Mouse (Mus musculus) lung, embryonic 15.5 days (tissue): Measurements from ENCODE around the gene Ovgp1. TPM values are rescaled to one million over a fixed set of nuclear protein-coding genes. Genes with fewer than 3 reads are reported as not detected.
"Not testable (repeated sequence)": the region's sequence is repeated elsewhere in the genome, so short reads cannot be mapped to it uniquely, and the experiment has no call there.

Source experiments
- ATAC-seq: fragments of 200-750 bp; cut with Nextera tagmentation; 2 replicates; pipeline ENCODE4 v1.8.0; 2017; ENCODE audit warnings: moderate number of reproducible peaks, borderline replicate concordance; ENCODE audit not compliant: low FRiP score, low TSS enrichment; ENCODE audit errors: extremely low read depth
- H3K27ac ChIP-seq: fragments of 300-500 bp; sonication (generic); 2 replicates; pipeline ENCODE4 v1.5.1; 2015; ENCODE audit warnings: moderate library complexity, mild to moderate bottlenecking, inconsistent platforms
- H3K27me3 ChIP-seq: fragments of 300-500 bp; sonication (generic); 2 replicates; pipeline ENCODE4 v1.6.1; 2015; ENCODE audit warnings: inconsistent platforms
- H3K36me3 ChIP-seq: fragments of 300-500 bp; sonication (generic); 2 replicates; pipeline ENCODE4 v1.6.1; 2015; ENCODE audit warnings: inconsistent platforms
- H3K4me1 ChIP-seq: fragments of 300-500 bp; sonication (generic); 2 replicates; pipeline ENCODE4 v1.6.1; 2015; ENCODE audit warnings: inconsistent platforms
- H3K4me2 ChIP-seq: fragments of 300-500 bp; sonication (generic); 2 replicates; pipeline ENCODE4 v1.6.1; 2015; ENCODE audit warnings: inconsistent platforms, mild to moderate bottlenecking, moderate library complexity
- H3K4me3 ChIP-seq: fragments of 300-500 bp; sonication (generic); 2 replicates; pipeline ENCODE4 v1.5.1; 2015; ENCODE audit warnings: mild to moderate bottlenecking, inconsistent platforms
- H3K9ac ChIP-seq: fragments of 300-500 bp; sonication (generic); 2 replicates; pipeline ENCODE4 v1.6.1; 2015; ENCODE audit warnings: inconsistent platforms
- H3K9me3 ChIP-seq: fragments of 300-500 bp; sonication (generic); 2 replicates; pipeline ENCODE4 v1.6.1; 2016; ENCODE audit warnings: inconsistent platforms
- WGBS: fragments of 180-500 bp; shearing (Covaris S2); methylation state at CpG from one replicate; pipeline ENCODE4 v1.1.7; 2015; 5-methylcytosine and 5-hydroxymethylcytosine counted together
- polyA plus RNA-seq: library from polyadenylated mRNA; unstranded; fragments of >200 nt; fragmentation: Nextera tagmentation; extraction: Ambion mirVana; gene quantifications from 2 replicates; pipeline ENCODE4 v1.2.1, GENCODE M21; 2015

Gene Ovgp1
- polyA plus RNA-seq, 1 experiment from 2014 or later: 1.7 TPM

DNA sequence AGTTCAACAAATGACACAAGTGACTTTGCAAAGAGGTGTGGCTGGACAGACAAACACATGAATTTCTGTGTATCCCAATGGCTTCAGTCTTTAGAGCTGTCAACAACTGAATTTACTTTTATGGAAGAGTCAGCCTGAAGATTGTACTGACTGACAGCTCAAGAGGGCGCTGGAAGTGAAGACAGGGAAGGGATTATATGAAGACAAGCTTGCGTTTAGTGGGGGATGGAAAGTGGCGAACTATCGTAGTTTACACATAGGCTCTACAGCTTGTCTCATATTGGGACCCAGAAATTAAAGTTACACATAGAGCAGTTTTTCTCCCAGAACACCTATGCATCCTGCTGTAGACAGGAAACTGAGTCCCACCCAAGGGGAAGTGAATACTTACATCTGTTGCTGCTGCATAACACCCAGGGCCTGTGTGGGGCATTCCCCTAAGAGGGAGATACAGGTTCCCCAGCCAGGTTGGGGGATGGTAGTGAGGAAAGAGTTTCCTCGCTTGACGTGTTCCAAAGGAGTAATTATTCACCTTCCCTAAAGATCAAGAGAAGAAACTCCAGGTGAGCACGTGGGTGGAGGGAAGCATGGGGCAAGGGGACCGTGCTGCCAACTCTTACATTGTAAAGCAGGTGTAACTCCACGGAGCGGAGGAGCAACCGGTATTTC, 27.3 kb downstream of the Ovgp1 start:
- H3K4me3 ChIP-seq: no peak overlapping the region
- no peak overlapping the region for H3K27ac ChIP-seq
- WGBS: 20% methylated on average over 11 of the region's 11 CpGs
- H3K36me3 ChIP-seq: no peaks in the 10 kb centered on the region
- no peaks in the 10 kb centered on the region for H3K9me3 ChIP-seq
- no peak for ATAC-seq
- peak overlapping the region; percentile 37 for H3K4me2 ChIP-seq
- no peak overlapping the region for H3K9ac ChIP-seq
- H3K4me1 ChIP-seq: 0 out of 2 replicates have a peak, but pooled peaks cover 5% of the 10 kb centered on the region
- H3K27me3 ChIP-seq: no peaks in the 10 kb centered on the region

DNA sequence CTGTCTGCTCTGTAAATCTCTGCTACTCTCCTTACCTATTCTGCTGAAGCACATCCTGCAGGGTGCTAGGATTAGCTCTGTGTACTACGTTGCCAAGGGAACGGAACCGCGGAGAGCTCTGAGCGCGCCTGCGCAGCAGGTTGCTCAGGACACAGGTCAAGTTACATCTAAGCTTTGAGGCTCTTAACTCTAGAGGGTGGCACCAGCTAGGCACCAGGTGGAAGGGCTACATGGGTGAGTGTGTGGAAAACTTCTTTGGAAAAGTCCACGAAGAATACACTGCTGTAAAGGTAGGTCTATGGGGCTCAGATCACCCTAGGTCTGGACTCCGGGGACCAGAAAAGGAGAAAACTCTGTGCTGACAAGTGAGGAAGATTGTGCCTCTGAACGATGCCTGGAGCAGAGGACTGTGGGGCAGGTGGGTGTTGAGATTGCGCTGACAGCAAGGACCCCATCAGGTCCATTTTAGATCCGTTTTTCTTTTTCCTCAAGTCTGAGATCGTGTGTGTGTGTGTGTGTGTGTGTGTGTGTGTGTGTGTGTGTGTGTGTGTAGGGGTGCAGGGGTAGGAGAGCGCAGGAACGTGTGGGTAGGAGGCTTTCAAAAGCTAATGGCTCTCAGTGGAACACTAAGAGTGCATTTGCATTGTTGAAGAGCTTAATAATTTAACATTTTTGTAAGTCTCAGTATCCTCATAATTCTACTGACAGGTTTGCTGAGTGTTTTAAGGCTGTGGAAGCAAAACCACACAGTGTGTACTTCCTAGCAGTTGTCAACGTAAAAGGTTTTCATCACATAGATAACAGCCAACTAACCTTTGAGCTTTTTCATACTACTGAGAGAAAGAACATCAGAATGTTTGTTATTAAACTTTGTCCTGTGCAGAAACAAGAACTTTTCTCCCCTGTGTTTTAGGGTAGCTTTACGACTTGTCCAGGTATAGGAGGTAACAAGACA, 28.2 kb downstream of the Ovgp1 start:
- Histone ChIP-seq H3K4me3 (no peak overlapping the region), H3K4me1 (0 out of 2 replicates have a peak, but pooled peaks cover 5% of the 10 kb centered on the region), H3K4me2 (peak overlapping the region; percentile 37), H3K27me3 (no peaks in the 10 kb centered on the region), H3K36me3 (no peaks in the 10 kb centered on the region), H3K9me3 (no peaks in the 10 kb centered on the region), H3K27ac (no peak overlapping the region), H3K9ac (no peak overlapping the region)
- peak; percentile 85 for ATAC-seq
- WGBS: 20% methylated on average over 17 of the region's 17 CpGs

DNA sequence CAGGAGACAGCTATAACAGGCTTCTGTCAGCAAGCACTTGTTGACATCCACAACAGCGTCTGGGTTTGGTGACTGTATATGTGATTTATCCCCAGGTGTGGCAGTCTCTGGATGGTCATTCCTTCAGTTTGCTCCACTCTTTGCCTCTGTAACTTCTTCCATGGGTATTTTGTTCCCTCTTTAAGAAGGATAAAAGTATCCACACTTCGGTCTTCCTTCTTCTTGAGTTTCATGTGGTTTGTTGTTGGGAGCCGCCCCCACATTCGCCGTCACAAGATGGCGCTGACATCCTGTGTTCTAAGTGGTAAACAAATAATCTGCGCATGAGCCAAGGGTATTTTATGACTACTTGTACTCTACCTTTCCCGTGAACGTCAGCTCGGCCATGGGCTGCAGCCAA, 29.8 kb downstream of the Ovgp1 start:
- H3K36me3 ChIP-seq, H3K4me1 ChIP-seq, H3K9ac ChIP-seq, H3K4me3 ChIP-seq, ATAC-seq, H3K4me2 ChIP-seq, H3K27ac ChIP-seq, H3K27me3 ChIP-seq, H3K9me3 ChIP-seq: not testable (repeated sequence)
- WGBS: 61% methylated on average over 10 of the region's 10 CpGs

DNA sequence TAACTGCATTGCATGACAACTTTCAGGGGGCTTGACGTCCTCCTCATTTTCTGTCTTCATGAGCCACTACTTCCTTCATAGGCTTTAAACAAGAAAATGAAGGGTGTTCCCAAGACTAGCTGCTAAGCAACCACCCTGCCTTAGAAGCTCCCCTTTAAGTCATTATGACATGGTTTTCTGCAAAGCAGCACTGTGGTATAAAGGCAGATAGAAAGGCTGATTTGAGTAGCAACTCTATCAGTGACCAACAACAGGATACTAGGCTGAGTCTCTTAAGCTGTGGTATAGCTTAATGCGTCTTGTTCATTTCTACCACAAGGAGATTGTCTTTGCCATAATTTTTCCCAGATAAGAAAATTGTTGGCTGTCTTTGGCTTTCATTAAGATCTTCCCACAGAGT, 41.0 kb downstream of the Ovgp1 start, which contains the start of gene Pifo:
Gene Pifo (minus strand): TSS at position 101 of the 400 bp plus-strand sequence.
- no peak within 1 kb of the TSS for H3K9ac ChIP-seq
- ATAC-seq: no peak
- H3K27me3 ChIP-seq: no peaks in the 10 kb centered on the region
- H3K9me3 ChIP-seq: no peaks in the 10 kb centered on the region
- H3K27ac ChIP-seq: no peak within 1 kb of the TSS
- H3K36me3 ChIP-seq: no peaks in the 10 kb centered on the region
- 81% methylated on average over 2 of the region's 2 CpGs for WGBS
- no peak within 1 kb of the TSS for H3K4me3 ChIP-seq
- no peak within 1 kb of the TSS for H3K4me2 ChIP-seq
- no peaks in the 10 kb centered on the region for H3K4me1 ChIP-seq

DNA sequence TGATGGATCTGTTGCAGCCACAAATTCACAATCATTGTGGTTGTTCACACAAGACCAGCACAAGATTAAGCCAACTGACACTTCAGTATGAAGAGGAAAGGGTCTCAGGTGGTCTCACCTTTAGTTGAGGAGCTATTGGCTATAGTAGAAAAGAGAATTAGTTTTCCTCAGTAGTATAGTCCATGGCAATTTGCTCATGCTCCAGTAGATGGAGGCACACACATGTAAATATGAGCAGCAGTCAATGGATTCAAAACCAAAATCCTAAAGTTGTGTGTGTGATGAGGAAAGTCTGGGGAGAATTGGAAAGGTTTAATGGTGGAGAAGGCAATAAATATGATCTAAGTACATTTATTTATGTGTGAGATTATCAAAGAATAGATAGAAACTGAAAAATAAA, 48.3 kb downstream of the Ovgp1 start:
- no peaks in the 10 kb centered on the region for H3K4me1 ChIP-seq
- no peak overlapping the region for H3K4me2 ChIP-seq
- no peak overlapping the region for H3K27ac ChIP-seq
- H3K27me3 ChIP-seq: no peaks in the 10 kb centered on the region
- no peaks in the 10 kb centered on the region for H3K36me3 ChIP-seq
- ATAC-seq: no peak
- H3K9me3 ChIP-seq: no peaks in the 10 kb centered on the region
- H3K4me3 ChIP-seq: no peak overlapping the region
- H3K9ac ChIP-seq: no peak overlapping the region

DNA sequence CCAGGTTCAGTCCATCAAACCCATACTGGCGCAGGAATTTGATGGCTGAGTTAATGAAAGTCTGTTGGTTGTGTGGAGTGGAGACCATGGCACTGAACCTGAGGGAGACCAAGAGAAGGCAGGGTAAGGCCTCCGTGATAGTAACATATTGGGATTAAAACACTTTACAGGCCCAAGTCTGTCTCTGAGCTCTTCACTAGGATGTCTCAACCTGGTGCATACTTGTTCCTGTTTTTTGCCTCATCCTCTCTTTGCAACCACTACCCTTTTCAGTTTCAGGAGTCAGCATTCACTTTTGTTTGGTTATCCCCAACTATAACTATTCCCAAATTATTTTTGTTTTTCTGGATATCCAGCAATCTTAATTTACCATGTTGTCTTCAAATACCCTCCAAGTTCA, 50.6 kb downstream of the Ovgp1 start:
- Histone ChIP-seq H3K9me3 (no peaks in the 10 kb centered on the region), H3K4me1 (no peaks in the 10 kb centered on the region), H3K27ac (no peak overlapping the region), H3K9ac (no peak overlapping the region), H3K4me2 (no peak overlapping the region), H3K4me3 (no peak overlapping the region), H3K36me3 (no peaks in the 10 kb centered on the region), H3K27me3 (no peaks in the 10 kb centered on the region)
- no peak for ATAC-seq
- 80% methylated on average over 2 of the region's 2 CpGs for WGBS

DNA sequence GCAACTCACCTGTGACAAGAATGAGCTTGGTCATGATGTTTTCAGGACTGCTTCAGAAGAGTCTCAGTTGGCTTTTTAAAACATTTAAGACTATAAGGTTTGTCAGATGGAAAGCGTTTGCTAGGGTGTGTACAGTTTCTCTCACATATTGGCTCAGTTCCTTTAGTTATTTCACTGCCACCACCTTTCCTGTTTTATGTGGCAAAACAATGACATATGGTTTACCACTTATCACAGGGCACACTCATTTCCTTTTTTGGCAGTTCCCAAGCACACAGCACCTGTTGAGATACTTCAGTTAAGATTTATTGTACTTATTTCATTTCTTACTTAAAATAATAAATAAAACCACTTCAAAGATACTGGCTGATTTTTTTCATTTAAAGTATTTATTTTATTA, 59.3 kb downstream of the Ovgp1 start, which contains the start of gene Chil5:
Gene Chil5 (minus strand): TSS at position 34 of the 400 bp plus-strand sequence.
- no peak within 1 kb of the TSS for H3K4me3 ChIP-seq
- WGBS: 79% methylated on average over 1 of the region's 1 CpGs
- ATAC-seq: no peak

More for the DNA sequence above, 59.3 kb downstream of the Ovgp1 start, which contains the start of gene Chil5:
- Histone ChIP-seq H3K9me3 (no peaks in the 10 kb centered on the region), H3K4me2 (no peak within 1 kb of the TSS), H3K4me1 (no peaks in the 10 kb centered on the region), H3K36me3 (no peaks in the 10 kb centered on the region), H3K9ac (no peak within 1 kb of the TSS), H3K27ac (no peak within 1 kb of the TSS), H3K27me3 (no peaks in the 10 kb centered on the region)

Other genes starting within 250 kb of the Ovgp1 start
- 122 and 125 TPM in 2 replicates for gene Rap1a, start 172.4 kb upstream of the Ovgp1 start, polyA plus RNA-seq
- gene Adora3, start 102.9 kb upstream of the Ovgp1 start, polyA plus RNA-seq: 0.14 and 0.21 TPM in 2 replicates
- gene Tmigd3, start 102.8 kb upstream of the Ovgp1 start, polyA plus RNA-seq: 0.25 and 0.47 TPM in 2 replicates
- 0.82 and 0.93 TPM in 2 replicates for gene I830077J02Rik, start 41.0 kb upstream of the Ovgp1 start, polyA plus RNA-seq
- 127 and 133 TPM in 2 replicates for gene Wdr77, start 14.3 kb upstream of the Ovgp1 start, polyA plus RNA-seq
- 463 and 467 TPM in 2 replicates for gene Atp5f1, start 13.6 kb upstream of the Ovgp1 start, polyA plus RNA-seq
- 5.1 and 5.5 TPM in 2 replicates for gene Pifo, start 40.9 kb downstream of the Ovgp1 start, polyA plus RNA-seq
- 0.19 and 0.21 TPM in 2 replicates for gene Chil5, start 59.1 kb downstream of the Ovgp1 start, polyA plus RNA-seq
- gene Chia1, start 139.5 kb downstream of the Ovgp1 start, polyA plus RNA-seq: 0.30 and 0.42 TPM in 2 replicates
- gene Chil3, start 193.9 kb downstream of the Ovgp1 start, polyA plus RNA-seq: 0.16 TPM in 1 of 2 replicates, not detected in the other
- gene Chil4, start 245.8 kb downstream of the Ovgp1 start, polyA plus RNA-seq: 0.19 TPM in 1 of 2 replicates, not detected in the other